Mouse (Mus musculus): ENCODE results near the gene St7. TPM values are rescaled to one million over a fixed set of nuclear protein-coding genes. Genes with fewer than 3 reads are reported as not detected.
A peak's percentile ranks its signal among the peaks of the same experiment; 100 is the strongest.

The St7 gene
- polyA plus RNA-seq, 1 experiment = 62.0 TPM

DNA sequence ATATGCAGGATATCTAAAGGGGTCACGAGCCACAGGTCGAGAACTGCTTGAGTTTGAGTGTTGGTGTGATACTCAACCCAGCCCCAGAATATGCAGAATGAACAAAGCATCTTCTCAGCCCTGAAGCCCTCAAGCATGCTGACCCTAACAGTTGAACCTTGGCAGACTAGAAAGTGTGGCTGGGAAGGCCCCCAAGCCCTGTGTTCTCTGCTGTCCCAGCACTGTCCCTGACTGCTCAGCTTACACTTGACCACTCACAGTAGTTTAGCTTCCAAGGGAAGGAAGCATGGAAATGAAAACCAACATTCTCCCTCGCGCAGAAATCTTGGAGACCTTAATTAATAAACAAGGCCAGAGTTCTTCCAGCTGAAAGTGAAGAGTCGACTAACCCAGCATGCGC lies 219.6 kb downstream of the St7 start:
- TF ChIP-seq CTCF (IDR thresholded peaks at IDR 0.05; ENCODE audit: borderline replicate concordance, extremely low read depth, insufficient read depth, insufficient read length) (no peak), POLR2A (IDR thresholded peaks at IDR 0.05; ENCODE audit: borderline replicate concordance, extremely low read depth, insufficient read depth, insufficient read length, poor library complexity, severe bottlenecking) (no peak)
- DNase-seq (ENCODE audit: low read depth) = no peak

DNA sequence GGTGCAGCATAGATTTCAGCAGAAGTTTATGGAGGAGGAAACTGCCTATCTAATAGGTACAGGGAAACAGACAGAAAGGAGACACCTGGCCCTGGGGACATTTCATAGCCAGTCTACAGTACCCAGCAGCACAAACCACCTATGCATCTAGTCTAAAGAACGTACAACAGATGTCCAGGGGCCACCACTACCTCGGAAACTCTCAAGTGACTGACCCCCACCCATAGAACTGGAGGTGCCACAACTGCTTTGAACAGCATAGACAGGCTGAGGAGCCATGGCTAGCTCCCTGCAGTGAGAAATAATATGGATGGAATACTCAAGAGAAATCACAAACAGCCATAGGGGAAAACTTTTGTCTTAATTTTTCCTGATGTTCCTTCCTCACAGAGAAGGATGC lies 220.1 kb downstream of the St7 start:
- no peak for DNase-seq (ENCODE audit: low read depth)
- TF ChIP-seq POLR2A (IDR thresholded peaks at IDR 0.05; ENCODE audit: borderline replicate concordance, extremely low read depth, insufficient read depth, insufficient read length, poor library complexity, severe bottlenecking) (no peak), CTCF (IDR thresholded peaks at IDR 0.05; ENCODE audit: borderline replicate concordance, extremely low read depth, insufficient read depth, insufficient read length) (no peak)

DNA sequence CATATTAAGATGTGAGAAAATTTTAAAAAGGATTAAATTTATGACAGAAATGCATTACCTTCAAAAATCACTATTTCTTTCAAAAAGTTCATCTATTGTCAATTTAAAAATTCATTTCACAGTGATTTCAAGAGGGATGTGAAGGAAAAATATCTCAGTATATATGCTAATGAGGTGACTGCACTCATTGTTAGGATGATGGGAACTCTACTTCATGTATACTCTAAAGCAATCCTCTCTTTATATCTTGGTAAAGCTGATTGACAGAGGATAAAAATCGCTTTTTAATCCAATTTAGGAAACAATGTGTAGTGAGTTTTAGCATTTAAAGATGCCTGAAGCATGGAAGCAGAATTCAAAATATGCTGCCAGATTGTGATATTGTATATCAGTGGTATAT lies 220.6 kb downstream of the St7 start:
- no peak for DNase-seq (ENCODE audit: low read depth)
- TF ChIP-seq POLR2A (IDR thresholded peaks at IDR 0.05; ENCODE audit: borderline replicate concordance, extremely low read depth, insufficient read depth, insufficient read length, poor library complexity, severe bottlenecking) (no peak), CTCF (IDR thresholded peaks at IDR 0.05; ENCODE audit: borderline replicate concordance, extremely low read depth, insufficient read depth, insufficient read length) (no peak)

DNA sequence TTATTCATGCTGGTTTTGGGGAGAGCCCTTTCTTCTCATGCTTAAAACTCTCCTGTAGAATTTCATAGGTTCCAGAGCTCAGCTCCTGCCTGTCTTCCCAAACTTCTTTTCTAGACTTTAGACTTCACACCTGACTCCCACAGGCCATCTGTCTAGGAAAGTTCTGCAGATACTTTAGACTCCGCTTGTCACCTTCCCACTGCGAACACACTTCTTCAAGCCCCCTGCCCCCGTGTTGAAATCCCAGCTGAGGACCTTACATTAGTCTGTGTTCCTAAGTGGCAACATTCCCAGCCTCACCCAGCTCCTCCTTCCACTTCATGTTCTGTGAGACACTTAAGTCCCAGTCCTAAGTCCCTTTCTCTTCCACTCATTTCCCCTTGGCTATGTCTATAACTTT lies 221.6 kb downstream of the St7 start:
- DNase-seq (ENCODE audit: low read depth) = no peak
- TF ChIP-seq POLR2A (IDR thresholded peaks at IDR 0.05; ENCODE audit: borderline replicate concordance, extremely low read depth, insufficient read depth, insufficient read length, poor library complexity, severe bottlenecking) = no peak
- no peak for TF ChIP-seq CTCF (IDR thresholded peaks at IDR 0.05; ENCODE audit: borderline replicate concordance, extremely low read depth, insufficient read depth, insufficient read length)

DNA sequence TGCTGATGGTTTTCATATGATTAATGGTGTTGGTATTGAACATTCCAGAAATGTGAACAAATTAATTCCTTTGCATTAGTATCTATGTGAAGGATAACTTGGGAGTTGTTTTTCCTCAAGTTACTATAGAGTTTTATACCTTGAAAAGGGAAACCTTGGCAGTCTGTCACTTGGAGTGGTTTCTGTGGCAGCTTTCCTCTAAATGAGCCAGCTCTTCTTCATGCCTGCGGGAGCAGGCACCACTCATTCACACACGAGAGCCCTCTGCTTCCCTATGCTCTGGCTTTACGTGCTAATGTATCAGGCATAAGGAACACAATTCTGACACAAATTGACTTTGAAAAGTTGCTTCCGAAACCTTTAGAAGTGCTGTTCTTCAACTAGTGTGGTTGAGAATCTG lies 224.5 kb downstream of the St7 start:
- no peak for DNase-seq (ENCODE audit: low read depth)
- TF ChIP-seq CTCF (IDR thresholded peaks at IDR 0.05; ENCODE audit: borderline replicate concordance, extremely low read depth, insufficient read depth, insufficient read length) = no peak
- TF ChIP-seq POLR2A (IDR thresholded peaks at IDR 0.05; ENCODE audit: borderline replicate concordance, extremely low read depth, insufficient read depth, insufficient read length, poor library complexity, severe bottlenecking) = no peak

DNA sequence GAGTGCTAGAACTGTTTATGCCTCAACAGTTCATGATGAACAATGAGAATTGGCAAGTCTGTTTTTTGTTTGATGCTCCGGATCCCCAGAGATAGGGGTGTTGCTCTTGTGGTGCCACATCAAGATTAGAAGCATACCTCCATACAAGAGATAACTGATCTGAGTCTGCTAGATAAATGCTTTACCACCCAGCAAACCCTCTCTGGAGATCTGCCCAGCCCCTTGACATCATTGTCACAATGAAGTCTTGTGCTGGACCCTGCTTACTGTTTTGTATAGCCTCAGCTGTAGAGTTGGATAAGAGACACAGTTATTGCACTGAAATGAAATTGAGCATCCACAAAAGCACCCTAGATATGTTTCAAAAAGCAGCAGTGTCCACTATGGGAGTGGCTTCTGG lies 229.4 kb downstream of the St7 start:
- no peak for DNase-seq (ENCODE audit: low read depth)
- TF ChIP-seq CTCF (IDR thresholded peaks at IDR 0.05; ENCODE audit: borderline replicate concordance, extremely low read depth, insufficient read depth, insufficient read length) (no peak), POLR2A (IDR thresholded peaks at IDR 0.05; ENCODE audit: borderline replicate concordance, extremely low read depth, insufficient read depth, insufficient read length, poor library complexity, severe bottlenecking) (no peak)

DNA sequence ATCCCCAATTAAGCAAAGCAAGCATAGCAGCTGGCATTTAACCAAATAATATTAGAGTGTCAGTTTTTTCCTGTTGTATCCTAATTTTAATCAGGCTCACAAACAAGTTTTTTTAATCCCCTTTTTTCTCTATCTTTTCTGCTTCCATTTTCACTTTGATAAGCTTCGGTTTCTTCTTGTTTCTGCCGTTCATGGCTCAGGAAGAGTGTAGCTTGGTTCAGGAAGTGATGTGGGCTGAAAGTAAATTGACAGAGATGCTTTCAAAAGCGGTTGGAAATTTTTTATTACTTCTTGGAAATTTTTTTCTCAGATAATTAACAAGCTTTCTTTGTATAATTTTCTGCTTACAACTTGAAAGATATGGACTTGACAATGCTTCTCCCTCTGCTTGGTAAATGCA lies 230.2 kb downstream of the St7 start:
- TF ChIP-seq POLR2A (IDR thresholded peaks at IDR 0.05; ENCODE audit: borderline replicate concordance, extremely low read depth, insufficient read depth, insufficient read length, poor library complexity, severe bottlenecking) = no peak
- no peak for TF ChIP-seq CTCF (IDR thresholded peaks at IDR 0.05; ENCODE audit: borderline replicate concordance, extremely low read depth, insufficient read depth, insufficient read length)
- DNase-seq (ENCODE audit: low read depth) = no peak

DNA sequence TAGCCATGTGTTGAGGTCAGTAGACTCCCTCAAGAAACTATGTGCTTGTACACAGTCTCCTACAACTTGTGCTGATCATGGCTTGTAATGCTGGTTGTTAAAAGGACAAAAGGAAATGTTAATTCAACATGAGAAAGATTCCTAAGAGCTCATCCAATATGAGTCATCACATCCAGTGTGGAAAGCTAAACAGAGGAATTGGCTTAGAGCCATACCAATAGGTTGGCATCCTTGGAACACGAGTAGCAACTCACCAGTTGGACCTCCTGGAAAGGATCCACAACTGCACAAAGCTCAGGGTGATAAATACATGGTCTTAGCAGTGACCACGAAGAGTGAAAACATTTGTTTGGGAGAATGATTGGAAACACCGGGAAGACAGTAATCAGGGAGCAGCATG lies 230.6 kb downstream of the St7 start:
- no peak for TF ChIP-seq CTCF (IDR thresholded peaks at IDR 0.05; ENCODE audit: borderline replicate concordance, extremely low read depth, insufficient read depth, insufficient read length)
- no peak for TF ChIP-seq POLR2A (IDR thresholded peaks at IDR 0.05; ENCODE audit: borderline replicate concordance, extremely low read depth, insufficient read depth, insufficient read length, poor library complexity, severe bottlenecking)
- no peak for DNase-seq (ENCODE audit: low read depth)

DNA sequence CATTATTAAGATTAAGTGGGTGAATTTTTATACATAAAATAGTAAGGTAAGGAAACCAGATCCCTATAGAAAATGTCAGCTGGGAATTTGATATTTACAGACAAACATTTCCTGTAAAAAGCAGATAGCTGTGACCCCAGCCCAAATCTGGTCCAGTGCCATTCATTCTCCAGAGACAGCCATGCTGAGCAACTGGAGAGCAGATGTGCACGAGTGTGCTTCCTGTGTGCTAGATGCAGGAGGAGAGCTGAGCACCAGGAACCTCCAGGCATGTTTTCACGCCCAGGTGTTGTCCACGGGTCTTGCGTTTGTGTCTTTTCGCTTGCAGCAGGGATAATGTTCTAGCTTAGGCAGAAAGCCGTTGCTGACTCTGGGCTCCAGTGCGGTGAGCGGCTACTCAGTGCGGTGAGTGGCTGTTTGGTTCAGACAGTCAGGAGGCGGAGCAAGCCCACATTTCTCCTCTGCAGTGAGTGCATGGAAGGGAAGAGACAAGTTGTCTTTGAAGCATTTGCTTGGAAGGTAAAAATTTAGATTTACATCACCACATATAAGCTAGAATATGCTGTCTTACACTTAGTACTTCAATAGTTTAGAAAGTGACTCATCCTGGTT lies 231.3 kb downstream of the St7 start:
- TF ChIP-seq CTCF (IDR thresholded peaks at IDR 0.05; ENCODE audit: borderline replicate concordance, extremely low read depth, insufficient read depth, insufficient read length) (no peak), POLR2A (IDR thresholded peaks at IDR 0.05; ENCODE audit: borderline replicate concordance, extremely low read depth, insufficient read depth, insufficient read length, poor library complexity, severe bottlenecking) (no peak)
- no peak for DNase-seq (ENCODE audit: low read depth)

DNA sequence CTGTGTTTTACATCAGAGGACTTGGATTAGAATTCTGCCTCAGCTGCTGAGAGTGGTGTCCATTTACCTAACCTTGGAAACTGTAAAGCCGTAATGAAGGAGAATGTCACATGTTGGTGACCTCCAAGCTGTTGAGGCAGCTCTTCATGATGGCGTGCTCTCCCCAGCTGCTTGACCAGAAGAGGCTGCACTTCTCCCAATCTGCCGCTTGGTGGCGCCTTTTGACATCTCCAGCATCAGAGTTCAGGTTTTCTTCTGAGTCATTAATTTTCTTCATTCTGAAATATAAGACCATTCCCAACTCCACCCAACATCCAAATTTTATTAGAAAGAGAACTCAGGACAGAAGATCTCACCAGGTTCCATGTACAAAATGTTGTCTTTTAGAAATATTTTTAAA lies 232.5 kb downstream of the St7 start:
- peak; percentile 63 for TF ChIP-seq CTCF (IDR thresholded peaks at IDR 0.05; ENCODE audit: borderline replicate concordance, extremely low read depth, insufficient read depth, insufficient read length)
- no peak for TF ChIP-seq POLR2A (IDR thresholded peaks at IDR 0.05; ENCODE audit: borderline replicate concordance, extremely low read depth, insufficient read depth, insufficient read length, poor library complexity, severe bottlenecking)
- no peak for DNase-seq (ENCODE audit: low read depth)

DNA sequence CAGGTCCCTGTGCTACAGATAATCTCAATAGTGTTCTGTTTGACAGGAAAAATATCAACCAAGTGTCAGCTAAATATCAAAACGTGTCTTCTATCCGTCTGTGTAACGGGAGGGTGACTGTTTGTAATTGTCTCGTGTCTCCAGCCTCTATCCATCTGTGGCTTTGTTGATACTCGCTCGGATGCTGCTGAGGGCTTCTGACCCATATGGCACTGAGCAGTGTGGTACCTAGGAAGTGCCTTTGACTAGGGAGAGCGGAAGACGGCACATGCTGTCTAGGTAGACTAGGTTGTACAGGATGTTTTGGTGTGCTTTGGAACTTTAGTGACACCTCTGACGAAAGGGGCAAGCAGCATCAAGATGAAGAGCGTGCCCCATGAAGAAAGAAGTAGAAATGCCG lies 235.0 kb downstream of the St7 start:
- no peak for TF ChIP-seq POLR2A (IDR thresholded peaks at IDR 0.05; ENCODE audit: borderline replicate concordance, extremely low read depth, insufficient read depth, insufficient read length, poor library complexity, severe bottlenecking)
- DNase-seq (ENCODE audit: low read depth) = no peak

DNA sequence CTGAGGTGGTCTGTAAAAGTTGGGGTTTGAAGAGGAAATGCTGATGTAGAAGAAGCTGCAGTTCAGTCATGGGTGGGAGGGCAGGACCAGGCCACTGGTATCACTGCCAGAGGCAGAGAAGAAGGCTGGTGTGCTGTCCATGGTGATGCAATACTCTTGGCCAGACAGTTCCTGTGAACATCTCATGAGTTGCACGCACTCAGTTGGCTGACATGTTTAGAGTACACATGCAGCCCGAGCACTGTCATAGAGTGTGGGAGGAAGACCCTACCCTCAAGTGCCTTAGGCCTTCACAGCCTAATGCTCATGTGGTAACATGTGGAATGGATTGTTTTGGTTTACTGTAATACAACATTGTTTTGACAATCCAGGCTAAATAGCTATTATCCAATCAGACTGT lies 238.5 kb downstream of the St7 start:
- no peak for DNase-seq (ENCODE audit: low read depth)
- no peak for TF ChIP-seq CTCF (IDR thresholded peaks at IDR 0.05; ENCODE audit: borderline replicate concordance, extremely low read depth, insufficient read depth, insufficient read length)
- no peak for TF ChIP-seq POLR2A (IDR thresholded peaks at IDR 0.05; ENCODE audit: borderline replicate concordance, extremely low read depth, insufficient read depth, insufficient read length, poor library complexity, severe bottlenecking)
